Mouse (Mus musculus): ENCODE data around the gene Casp9. TPM values are rescaled to one million over a fixed set of nuclear protein-coding genes. Genes with fewer than 3 reads are reported as not detected.

Casp9 gene
- 13.5 and 14.5 TPM in 2 replicates for polyA plus RNA-seq (2016; fragmentation: Nextera tagmentation; extraction: Ambion mirVana)

GRCm38 (mm10) chr4:141793282-141794151 is at the start of gene Casp9:
Gene Casp9 (plus strand): TSS chr4:141793612.
- Histone ChIP-seq H3K9ac (peak within 1 kb of the TSS; percentile 76), H3K4me1 (peaks cover 64% of the 10 kb centered on the region), H3K36me3 (peaks cover 27% of the 10 kb centered on the region), H3K9me3 (replicated peaks) (no peaks in the 10 kb centered on the region), H3K27ac (peak within 1 kb of the TSS; percentile 99), H3K4me3 (peak within 1 kb of the TSS; percentile 76), H3K27me3 (replicated peaks) (no peaks in the 10 kb centered on the region), H3K4me2 (peak within 1 kb of the TSS; percentile 76)
- ATAC-seq, result peak; percentile 84
- whole genome bisulfite sequencing (ENCODE audit: insufficient replicate concordance), result under 1% methylated on average over 80 of the region's 80 CpGs

- peak within 1 kb of the TSS; percentile 41 for H3K4me2 ChIP-seq
- WGBS (ENCODE audit: insufficient replicate concordance), result 27% methylated on average over 25 of the region's 25 CpGs
- H3K27ac ChIP-seq, result peak within 1 kb of the TSS; percentile 64
- H3K4me1 ChIP-seq, result peaks cover 69% of the 10 kb centered on the region
- peak within 1 kb of the TSS; percentile 52 for H3K9ac ChIP-seq
- no peaks in the 10 kb centered on the region for H3K36me3 ChIP-seq
- peaks cover 9% of the 10 kb centered on the region; the same call in 1 of the 2 replicates for H3K27me3 ChIP-seq (replicated peaks)
- ATAC-seq, result no peak
- no peaks in the 10 kb centered on the region for H3K9me3 ChIP-seq (replicated peaks)
- peak within 1 kb of the TSS; percentile 34 for H3K4me3 ChIP-seq
These were observed 46.6 kb upstream of the Casp9 start, which contains the start of gene Agmat for GRCm38 (mm10) chr4:141746578-141747346. Gene Agmat (plus strand): TSS chr4:141746672.

GRCm38 (mm10) chr4:141749557-141749956 is 43.9 kb upstream of the Casp9 start:
- H3K4me3 ChIP-seq, result no peak overlapping the region
- peak overlapping the region; percentile 25; the same call in 1 of the 2 replicates for H3K9ac ChIP-seq
- ATAC-seq, result no peak
- H3K27me3 ChIP-seq (replicated peaks), result peaks cover 9% of the 10 kb centered on the region; the same call in 1 of the 2 replicates
- H3K9me3 ChIP-seq (replicated peaks), result no peaks in the 10 kb centered on the region
- H3K36me3 ChIP-seq, result 0 out of 2 replicates have a peak, but pooled peaks cover 3% of the 10 kb centered on the region
- peak overlapping the region; percentile 66 for H3K27ac ChIP-seq
- H3K4me1 ChIP-seq, result peaks cover 71% of the 10 kb centered on the region
- peak overlapping the region; percentile 31 for H3K4me2 ChIP-seq
- 52% methylated on average over 11 of the region's 11 CpGs for WGBS (ENCODE audit: insufficient replicate concordance)

- Histone ChIP-seq H3K27ac (peak overlapping the region; percentile 97), H3K4me1 (peaks cover 78% of the 10 kb centered on the region), H3K9ac (peak overlapping the region; percentile 65), H3K36me3 (0 out of 2 replicates have a peak, but pooled peaks cover 6% of the 10 kb centered on the region), H3K27me3 (replicated peaks) (peaks cover 9% of the 10 kb centered on the region; the same call in 1 of the 2 replicates), H3K4me3 (no peak overlapping the region), H3K9me3 (replicated peaks) (no peaks in the 10 kb centered on the region), H3K4me2 (peak overlapping the region; percentile 68)
- no peak for ATAC-seq
- WGBS (ENCODE audit: insufficient replicate concordance), result 63% methylated on average over 3 of the region's 3 CpGs
These were observed 42.6 kb upstream of the Casp9 start for GRCm38 (mm10) chr4:141750826-141751225.

GRCm38 (mm10) chr4:141751419-141752075 is 41.9 kb upstream of the Casp9 start:
- Histone ChIP-seq H3K9me3 (replicated peaks) (no peaks in the 10 kb centered on the region), H3K27ac (peak overlapping the region; percentile 97), H3K27me3 (replicated peaks) (peaks cover 7% of the 10 kb centered on the region; the same call in 1 of the 2 replicates), H3K36me3 (0 out of 2 replicates have a peak, but pooled peaks cover 6% of the 10 kb centered on the region), H3K4me1 (peaks cover 75% of the 10 kb centered on the region), H3K9ac (peak overlapping the region; percentile 65), H3K4me3 (peak overlapping the region; percentile 33), H3K4me2 (peak overlapping the region; percentile 68)
- ATAC-seq, result peak; percentile 92
- WGBS (ENCODE audit: insufficient replicate concordance), result 4% methylated on average over 4 of the region's 4 CpGs

GRCm38 (mm10) chr4:141752076-141752421 is 41.4 kb upstream of the Casp9 start:
- Histone ChIP-seq H3K4me2 (peak overlapping the region; percentile 68), H3K4me3 (peak overlapping the region; percentile 33), H3K9ac (peak overlapping the region; percentile 65), H3K36me3 (0 out of 2 replicates have a peak, but pooled peaks cover 6% of the 10 kb centered on the region), H3K4me1 (peaks cover 71% of the 10 kb centered on the region), H3K27ac (peak overlapping the region; percentile 97), H3K27me3 (replicated peaks) (peaks cover 2% of the 10 kb centered on the region; the same call in 1 of the 2 replicates), H3K9me3 (replicated peaks) (no peaks in the 10 kb centered on the region)
- WGBS (ENCODE audit: insufficient replicate concordance), result 5% methylated on average over 4 of the region's 4 CpGs
- peak; percentile 93 for ATAC-seq

GRCm38 (mm10) chr4:141755375-141755930 is 38.0 kb upstream of the Casp9 start:
- H3K4me2 ChIP-seq, result no peak overlapping the region
- ATAC-seq, result no peak
- no peaks in the 10 kb centered on the region for H3K9me3 ChIP-seq (replicated peaks)
- H3K27ac ChIP-seq, result peak overlapping the region; percentile 27
- 84% methylated on average over 19 of the region's 19 CpGs for WGBS (ENCODE audit: insufficient replicate concordance)
- H3K4me1 ChIP-seq, result peaks cover 83% of the 10 kb centered on the region
- H3K4me3 ChIP-seq, result no peak overlapping the region
- no peaks in the 10 kb centered on the region for H3K27me3 ChIP-seq (replicated peaks)
- peaks cover 23% of the 10 kb centered on the region for H3K36me3 ChIP-seq
- H3K9ac ChIP-seq, result no peak overlapping the region

- no peak overlapping the region for H3K4me2 ChIP-seq
- H3K9me3 ChIP-seq (replicated peaks), result no peaks in the 10 kb centered on the region
- peaks cover 40% of the 10 kb centered on the region for H3K36me3 ChIP-seq
- no peak overlapping the region for H3K4me3 ChIP-seq
- H3K9ac ChIP-seq, result no peak overlapping the region
- ATAC-seq, result no peak
- WGBS (ENCODE audit: insufficient replicate concordance), result 91% methylated on average over 3 of the region's 3 CpGs
- H3K27ac ChIP-seq, result peak overlapping the region; percentile 92; the same call in 1 of the 2 replicates
- peaks cover 70% of the 10 kb centered on the region for H3K4me1 ChIP-seq
- H3K27me3 ChIP-seq (replicated peaks), result no peaks in the 10 kb centered on the region
These were observed 36.3 kb upstream of the Casp9 start for GRCm38 (mm10) chr4:141757124-141757523.

- Histone ChIP-seq H3K4me1 (peaks cover 56% of the 10 kb centered on the region), H3K9me3 (replicated peaks) (no peaks in the 10 kb centered on the region), H3K27ac (peak overlapping the region; percentile 92), H3K9ac (peak overlapping the region; percentile 69), H3K36me3 (peaks cover 59% of the 10 kb centered on the region), H3K4me3 (no peak overlapping the region), H3K4me2 (peak overlapping the region; percentile 48), H3K27me3 (replicated peaks) (no peaks in the 10 kb centered on the region)
- WGBS (ENCODE audit: insufficient replicate concordance), result 36% methylated on average over 6 of the region's 6 CpGs
- ATAC-seq, result peak; percentile 92
These were observed 34.4 kb upstream of the Casp9 start for GRCm38 (mm10) chr4:141758874-141759542.

GRCm38 (mm10) chr4:141760942-141761341 is 32.5 kb upstream of the Casp9 start:
- Histone ChIP-seq H3K9ac (no peak overlapping the region), H3K4me2 (no peak overlapping the region), H3K4me3 (no peak overlapping the region), H3K27me3 (replicated peaks) (no peaks in the 10 kb centered on the region), H3K4me1 (peaks cover 41% of the 10 kb centered on the region), H3K27ac (peak overlapping the region; percentile 92), H3K9me3 (replicated peaks) (no peaks in the 10 kb centered on the region), H3K36me3 (peaks cover 69% of the 10 kb centered on the region)
- 68% methylated on average over 4 of the region's 4 CpGs for WGBS (ENCODE audit: insufficient replicate concordance)
- ATAC-seq, result no peak

Data from liver, embryonic 12.5 days (tissue).